Mouse (Mus musculus) right cerebral cortex, adult 2 months (tissue): ENCODE measurements around the gene Strap.
"Not testable (repeated sequence)": the region's sequence is repeated elsewhere in the genome, so short reads cannot be mapped to it uniquely, and the experiment has no call there.

ENCODE experiments used
- DNase-seq, 2 experiments: peaks; one replicate each; pipeline ENCODE4 v3.0.0; 2021 to 2022; ENCODE audit warnings: low spot score in 2 of 2

Gene Strap

DNA sequence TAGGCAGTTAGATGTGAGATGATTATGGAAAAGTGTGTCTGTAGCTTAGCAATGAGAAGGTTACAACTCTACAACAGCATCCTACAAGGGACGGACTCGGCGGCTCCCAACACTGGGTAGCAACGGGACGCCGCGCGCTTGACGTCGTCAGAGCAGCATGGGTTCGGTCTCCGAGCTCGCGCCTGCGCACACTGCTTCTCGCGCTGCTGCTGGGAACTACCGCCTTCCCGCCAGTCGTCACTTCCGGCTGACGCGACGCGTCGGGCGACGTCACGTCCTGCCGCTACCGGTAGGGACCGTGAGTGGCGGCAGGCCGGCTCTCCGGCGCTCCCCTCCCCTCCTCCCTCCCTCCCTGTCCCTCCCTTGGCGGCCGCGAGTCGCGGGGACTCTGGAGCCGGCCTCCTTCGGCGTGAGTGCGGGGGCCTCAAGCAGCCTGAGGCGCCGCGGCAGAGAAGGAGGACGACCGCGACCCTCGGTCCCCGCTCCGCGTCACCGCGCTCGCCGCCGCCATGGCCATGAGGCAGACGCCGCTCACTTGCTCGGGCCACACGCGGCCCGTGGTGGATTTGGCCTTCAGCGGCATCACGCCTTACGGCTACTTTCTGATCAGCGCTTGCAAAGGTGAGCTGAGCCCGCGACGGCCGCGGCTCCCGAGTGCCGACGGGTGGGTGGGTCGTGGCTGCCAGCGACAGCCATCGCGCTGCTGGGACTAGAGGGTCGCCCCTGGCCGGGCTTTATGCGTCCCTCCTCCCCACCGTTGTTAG is at the start of gene Strap:
TSS of gene Strap (plus strand) at position 233 of the 764 bp plus-strand sequence.
- peak; percentile 92 to 95 for DNase-seq

DNA sequence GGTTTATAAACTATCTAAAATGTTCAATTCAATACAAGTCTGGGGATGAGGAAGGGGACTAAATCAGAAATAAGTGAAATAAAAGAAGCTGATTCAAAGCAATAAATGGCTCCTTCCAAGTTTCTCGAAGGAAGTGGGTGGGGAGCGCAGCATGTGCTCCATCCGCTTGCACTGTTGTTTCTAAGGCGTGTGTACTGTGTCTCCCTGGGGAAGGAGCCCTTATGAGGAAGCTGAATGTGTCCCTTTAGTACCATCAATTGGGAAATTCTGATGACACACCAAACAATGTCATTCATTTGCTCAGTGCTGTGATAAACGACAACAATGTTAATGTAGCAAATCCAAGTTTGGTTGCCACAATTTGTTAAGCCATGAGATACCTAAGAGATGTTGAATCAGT is 47.2 kb upstream of the Strap start:
- no peak for DNase-seq

DNA sequence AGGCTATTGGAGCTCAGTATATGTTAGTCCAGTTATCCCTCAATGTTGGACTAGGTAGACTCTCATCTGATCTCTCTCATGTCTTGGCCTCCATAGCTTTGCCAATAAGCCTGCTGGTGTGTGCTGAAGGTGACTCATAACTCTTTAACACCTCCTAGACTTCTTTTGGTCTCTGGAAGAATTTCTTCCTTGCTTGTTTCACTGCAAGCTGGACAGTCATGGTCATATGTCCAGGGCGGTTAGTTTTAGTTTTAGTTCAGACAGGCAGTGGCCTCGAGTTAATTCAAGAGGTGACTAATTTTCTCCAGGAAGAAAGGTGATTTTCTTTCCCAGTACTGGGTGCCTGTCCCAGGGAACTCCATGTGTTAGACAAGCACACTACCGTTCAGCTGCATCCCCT is 46.8 kb upstream of the Strap start:
- no peak for DNase-seq

DNA sequence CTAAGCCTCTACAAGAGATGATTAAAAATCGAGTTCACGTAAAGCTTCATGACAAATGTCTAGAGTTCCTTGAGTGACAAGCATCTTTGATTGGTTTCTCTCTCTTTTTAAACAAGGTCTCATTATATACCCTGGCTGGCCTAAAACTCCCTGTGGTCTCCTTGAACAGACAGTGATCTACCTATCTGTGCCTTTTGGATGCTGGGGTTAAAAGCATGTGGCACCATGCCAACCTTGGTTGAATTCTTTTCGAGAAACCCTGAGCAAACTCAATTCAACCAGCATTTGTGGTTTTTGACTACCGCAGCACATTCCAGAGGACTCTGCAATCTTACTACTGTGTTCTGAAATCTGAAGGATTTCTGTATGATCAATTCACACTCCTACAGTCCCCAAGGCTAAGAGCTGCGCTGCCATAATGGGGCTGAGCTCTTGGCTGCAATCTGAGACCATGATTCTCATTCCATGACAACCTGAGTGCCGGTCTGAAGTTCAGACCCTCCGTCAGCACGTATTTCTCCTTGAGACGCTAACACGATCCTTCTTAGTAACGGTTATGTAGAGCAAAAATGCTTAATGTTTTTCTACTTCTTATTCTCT is 46.3 kb upstream of the Strap start:
- DNase-seq: no peak

DNA sequence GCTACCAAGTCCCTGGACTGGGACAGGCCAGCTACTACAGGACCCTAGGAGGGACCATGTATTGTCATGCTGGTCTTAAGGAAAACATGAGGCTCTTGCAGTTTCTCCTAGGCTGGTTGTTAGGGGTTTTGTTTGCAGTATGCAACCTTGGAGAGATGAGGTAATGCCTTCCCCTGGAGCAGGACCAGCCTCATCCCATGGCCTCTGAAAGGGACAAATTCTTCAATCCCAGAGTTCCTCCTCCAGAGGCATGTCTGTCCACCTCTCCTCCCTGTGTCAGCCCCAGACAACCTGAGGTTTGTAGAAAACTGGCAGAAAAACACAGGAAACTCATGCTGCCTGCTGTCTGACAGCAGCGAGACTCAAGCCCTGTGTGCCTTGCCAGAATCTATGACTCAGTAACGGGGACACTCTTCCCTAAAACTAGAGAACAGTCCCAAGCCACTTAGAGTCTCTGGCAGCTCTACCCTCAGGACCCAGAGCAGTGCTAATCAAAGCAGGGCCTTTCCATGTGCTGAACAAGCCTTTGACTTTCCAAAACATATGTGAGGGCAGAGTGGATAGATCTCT is 44.2 kb upstream of the Strap start:
- DNase-seq: no peak

GRCm38 (mm10) chr6:137694310-137694709 is 40.6 kb upstream of the Strap start:
- DNase-seq: no peak

DNA sequence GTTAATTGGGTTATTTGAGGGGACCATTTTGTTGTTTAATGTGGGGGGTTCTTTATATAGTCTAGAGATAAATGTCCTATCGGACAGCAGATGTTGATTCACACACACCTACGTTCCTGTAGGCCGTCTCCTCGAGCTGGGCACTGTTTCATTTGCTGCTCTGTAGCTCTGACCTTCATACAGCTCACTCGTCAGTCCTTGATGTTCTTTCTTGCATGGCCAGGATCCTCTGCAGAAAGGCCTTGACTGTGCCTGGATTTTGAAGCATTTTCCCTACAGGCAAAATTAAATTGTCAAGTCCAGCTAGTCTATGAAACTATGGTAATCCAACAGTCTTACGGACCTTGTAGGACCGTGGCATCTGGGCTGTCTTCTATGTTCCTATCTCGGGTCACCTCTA is 39.8 kb upstream of the Strap start:
- DNase-seq: no peak

GRCm38 (mm10) chr6:137696445-137697204 is 38.3 kb upstream of the Strap start:
- no peak for DNase-seq

- DNase-seq: no peak
Observed at GRCm38 (mm10) chr6:137699434-137699833, 35.4 kb upstream of the Strap start.

DNA sequence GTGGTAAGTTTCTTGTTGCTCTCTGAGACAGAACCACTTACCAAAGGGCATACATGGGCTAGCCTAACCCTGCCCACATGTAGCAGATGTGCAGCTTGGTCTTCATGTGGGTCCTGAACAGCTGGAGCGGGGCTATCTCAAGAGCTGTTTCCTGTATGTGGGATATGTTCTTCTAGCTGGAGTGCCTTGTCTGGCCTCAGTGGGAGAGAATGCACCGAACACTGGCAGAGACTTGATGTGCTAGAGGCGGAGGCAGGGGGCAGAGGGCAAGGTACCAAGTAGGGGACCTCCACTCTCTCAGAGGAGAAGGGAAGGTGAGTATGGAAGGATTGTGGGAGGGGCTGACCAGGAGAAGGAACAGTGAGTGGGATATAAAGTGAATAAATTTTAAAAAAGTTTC is 32.7 kb upstream of the Strap start:
- DNase-seq: no peak

DNA sequence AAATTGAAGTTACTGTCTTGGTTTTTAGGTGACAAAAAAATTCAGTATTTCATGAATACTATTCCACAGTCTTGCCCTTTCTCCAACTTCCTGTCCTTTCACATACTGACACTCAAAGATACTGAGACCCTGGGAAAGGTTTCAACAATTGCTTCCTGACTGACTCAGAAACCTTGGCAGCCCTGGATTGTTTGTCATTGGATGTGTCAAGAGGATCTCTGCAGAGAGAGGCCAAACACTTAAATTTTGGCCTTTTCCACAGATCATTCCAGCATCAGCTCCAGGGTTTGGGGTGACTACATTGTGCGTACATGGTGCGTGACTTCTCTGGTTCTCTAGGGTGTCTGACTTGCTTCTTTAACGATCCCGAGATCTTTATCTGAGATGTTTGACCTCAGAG is 32.0 kb upstream of the Strap start:
- no peak for DNase-seq

- no peak for DNase-seq
Observed at GRCm38 (mm10) chr6:137703431-137703830, 31.4 kb upstream of the Strap start.

GRCm38 (mm10) chr6:137704300-137704939 is 30.5 kb upstream of the Strap start:
- no peak for DNase-seq

- no peak for DNase-seq
Observed at GRCm38 (mm10) chr6:137706209-137706608, 28.7 kb upstream of the Strap start.

DNA sequence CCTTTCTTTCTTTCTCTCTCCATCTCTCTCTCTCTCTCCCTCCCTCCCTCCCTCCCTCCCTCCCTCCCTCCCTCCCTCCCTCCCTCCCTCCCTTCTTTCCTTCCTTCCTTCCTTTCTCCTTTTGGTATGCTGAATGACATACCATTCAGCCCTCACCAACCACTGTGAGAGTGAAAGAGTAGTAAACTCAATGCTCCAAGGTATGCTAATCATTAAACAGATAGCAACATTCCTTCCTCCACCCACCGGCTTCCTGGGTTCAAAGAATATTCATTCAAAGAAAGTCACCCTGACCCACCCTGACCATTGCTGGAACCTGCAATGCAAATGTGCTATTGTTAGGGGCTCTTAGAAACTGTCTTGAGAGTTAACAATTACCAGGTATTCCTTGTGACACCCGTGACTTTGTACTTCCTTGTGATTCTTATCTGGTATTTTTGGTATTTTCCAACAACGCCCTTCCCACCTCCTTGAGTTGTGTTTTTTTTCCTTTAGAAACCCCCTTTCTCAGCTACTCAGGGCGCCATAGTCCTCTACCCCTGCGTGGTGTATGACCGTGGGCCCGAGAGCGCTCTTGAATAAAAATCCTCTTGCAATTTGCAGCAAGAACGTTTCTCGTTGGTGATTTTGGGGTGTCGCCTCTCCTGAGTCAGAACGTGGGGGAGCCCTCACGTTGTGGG is 26.0 kb upstream of the Strap start:
- DNase-seq: not testable (repeated sequence)

DNA sequence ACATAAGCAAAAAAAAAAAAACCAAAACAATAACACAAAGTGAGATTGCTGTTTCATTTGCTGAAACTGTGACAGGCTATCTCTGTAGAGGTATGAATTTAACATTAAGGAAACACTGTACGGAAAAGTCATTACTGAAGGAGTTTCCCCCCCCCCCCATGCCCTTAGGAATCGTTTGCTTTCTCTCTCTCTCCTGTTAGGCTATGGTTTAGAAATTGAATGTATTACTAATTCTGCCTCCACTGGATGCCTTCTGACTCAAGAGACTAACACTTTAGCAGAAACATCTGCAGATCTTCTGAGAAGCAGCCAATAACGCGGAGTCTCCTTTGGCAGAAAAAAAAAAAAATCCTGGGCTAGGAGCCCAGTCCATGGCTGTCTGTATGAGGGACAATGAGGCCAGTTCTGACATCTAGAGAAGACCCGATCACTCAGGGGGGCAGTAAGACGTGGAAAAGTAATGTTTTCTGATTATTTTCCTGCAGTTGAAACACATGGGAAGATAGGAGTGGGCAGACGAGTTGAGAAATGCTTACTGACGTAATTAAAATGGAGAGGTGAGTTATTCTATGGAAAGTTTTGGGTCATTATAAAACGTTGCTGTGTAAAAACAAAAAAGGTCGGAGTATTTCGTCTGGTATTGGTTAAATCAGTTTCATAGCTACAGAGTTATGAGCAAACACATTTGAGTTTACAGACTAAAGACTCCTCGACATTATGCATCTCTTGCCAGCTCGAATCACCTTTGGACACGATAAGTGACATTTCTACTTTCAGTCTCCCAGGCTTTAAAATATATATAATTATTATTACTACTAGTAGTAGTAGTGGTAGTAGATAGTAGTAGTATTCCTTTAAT is 24.5 kb upstream of the Strap start:
- DNase-seq: no peak

- no peak for DNase-seq
Observed at GRCm38 (mm10) chr6:137712654-137713309, 22.1 kb upstream of the Strap start.

DNA sequence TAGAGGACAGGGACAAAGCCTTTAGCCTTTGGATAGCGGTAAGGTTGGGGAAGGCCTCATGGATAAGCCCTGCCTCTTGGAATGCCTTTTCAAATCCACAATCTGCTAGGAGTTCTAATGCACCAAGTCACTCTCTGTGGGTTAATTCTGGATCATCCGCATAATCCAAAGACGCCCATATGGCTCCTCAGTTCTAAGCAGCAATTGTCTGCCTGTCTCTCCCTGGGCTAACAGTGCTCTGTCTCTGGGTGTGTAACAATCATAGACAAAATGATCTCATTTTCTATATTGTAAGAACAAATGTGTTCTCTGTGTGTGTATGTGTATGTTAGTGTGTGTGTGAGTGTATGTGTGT is 21.6 kb upstream of the Strap start:
- no peak for DNase-seq

- no peak for DNase-seq
Observed at GRCm38 (mm10) chr6:137716802-137717201, 18.1 kb upstream of the Strap start.
